Mouse (Mus musculus) MEL (cell line): ENCODE results near the gene Klhl3. TPM values are rescaled to one million over a fixed set of nuclear protein-coding genes. Genes with fewer than 3 reads are reported as not detected.
A peak's percentile ranks its signal among the peaks of the same experiment; 100 is the strongest.

Source experiments
- DNase-seq: peaks from one replicate; pipeline ENCODE4 v3.0.0; 2011; ENCODE audit warnings: low read depth, low spot score
- H3K27ac ChIP-seq: 2 replicates; pipeline ENCODE4 v1.5.1; 2012; ENCODE audit warnings: low read depth, mild to moderate bottlenecking, control low read depth, low read length, moderate library complexity; ENCODE audit not compliant: control insufficient read depth
- H3K27me3 ChIP-seq, 2 experiments: fragments of 150-350 bp in 1 of 2; sonication (generic) in 1 of 2; 2 replicates each; pipeline ENCODE4 v1.6.1; 2012; ENCODE audit warnings: low read length in 2 of 2, mild to moderate bottlenecking in 2 of 2, improper control_type of control experiment in 1 of 2, moderate library complexity in 1 of 2; ENCODE audit not compliant: insufficient read depth in 2 of 2, control insufficient read depth in 1 of 2
- H3K36me3 ChIP-seq, 2 experiments: 2 replicates each; pipeline ENCODE4 v1.6.1; 2012 to 2014; ENCODE audit warnings: low read length in 2 of 2, improper control_type of control experiment in 1 of 2, inconsistent platforms in 1 of 2, mild to moderate bottlenecking in 1 of 2; ENCODE audit not compliant: insufficient read depth in 2 of 2, control insufficient read depth in 1 of 2
- H3K4me1 ChIP-seq, 2 experiments: fragments of 150-350 bp in 1 of 2; sonication (generic) in 1 of 2; 2 replicates each; pipeline ENCODE4 v1.6.1; 2012; ENCODE audit warnings: low read length in 2 of 2, improper control_type of control experiment in 1 of 2, mild to moderate bottlenecking in 1 of 2; ENCODE audit not compliant: insufficient read depth in 2 of 2, control insufficient read depth in 1 of 2
- H3K4me3 ChIP-seq, 2 experiments: fragments of 150-350 bp in 1 of 2; sonication (generic) in 1 of 2; 2 replicates each; pipeline ENCODE4 v1.5.1; 2012; ENCODE audit warnings: low read depth in 2 of 2, low read length in 2 of 2, mild to moderate bottlenecking in 2 of 2, moderate library complexity in 2 of 2, control low read depth in 1 of 2, improper control_type of control experiment in 1 of 2; ENCODE audit not compliant: control insufficient read depth in 1 of 2, insufficient read depth in 1 of 2
- H3K79me2 ChIP-seq: 2 replicates; pipeline ENCODE4 v1.6.1; 2012; ENCODE audit warnings: mild to moderate bottlenecking, low read length, moderate library complexity; ENCODE audit not compliant: control insufficient read depth, poor library complexity, insufficient read depth
- H3K9ac ChIP-seq: 2 replicates; pipeline ENCODE4 v1.6.1; 2012; ENCODE audit warnings: low read depth, mild to moderate bottlenecking, control low read depth, low read length, moderate library complexity; ENCODE audit not compliant: control insufficient read depth, poor library complexity, severe bottlenecking
- H3K9me3 ChIP-seq: fragments of 150-350 bp; sonication (generic); replicated peaks from 2 replicates; pipeline ENCODE4 v1.6.1; 2012; ENCODE audit warnings: mild to moderate bottlenecking, low read length, improper control_type of control experiment, moderate library complexity; ENCODE audit not compliant: insufficient read depth
- CTCF ChIP-seq, 3 experiments: IDR thresholded peaks in 2 of 3; conservative IDR thresholded peaks in 1 of 3; 2 replicates each; pipeline ENCODE4 v1.5.1; 2011 to 2012; ENCODE audit warnings: low read length in 3 of 3, low read depth in 2 of 3, mild to moderate bottlenecking in 2 of 3, improper control_type of control experiment in 1 of 3, inconsistent platforms in 1 of 3, mixed read lengths in 1 of 3, moderate library complexity in 1 of 3; ENCODE audit not compliant: control insufficient read depth in 1 of 3, insufficient read depth in 1 of 3, poor library complexity in 1 of 3, severe bottlenecking in 1 of 3
- ETS1 ChIP-seq: IDR thresholded peaks from 2 replicates; pipeline ENCODE4 v1.6.1; 2012; ENCODE audit warnings: low read depth, mild to moderate bottlenecking, inconsistent platforms, low read length, improper control_type of control experiment, moderate library complexity
- GATA1 ChIP-seq: IDR thresholded peaks from 2 replicates; pipeline ENCODE4 v1.6.1; 2011; ENCODE audit warnings: low read depth, low read length, improper control_type of control experiment
- JUND ChIP-seq: IDR thresholded peaks from 2 replicates; pipeline ENCODE4 v1.6.1; 2011; ENCODE audit warnings: low read depth, mild to moderate bottlenecking, improper control_type of control experiment, low read length
- MAFK ChIP-seq: IDR thresholded peaks from 2 replicates; pipeline ENCODE4 v1.6.1; 2011; ENCODE audit warnings: low read depth, mild to moderate bottlenecking, low read length, improper control_type of control experiment, borderline replicate concordance
- MAZ ChIP-seq: IDR thresholded peaks from 2 replicates; pipeline ENCODE4 v1.6.1; 2012; ENCODE audit warnings: low read depth, mild to moderate bottlenecking, inconsistent platforms, low read length, improper control_type of control experiment
- MEF2A ChIP-seq: IDR thresholded peaks from 2 replicates; pipeline ENCODE4 v1.6.1; 2014; ENCODE audit warnings: low read depth, mild to moderate bottlenecking, inconsistent platforms, low read length, improper control_type of control experiment; ENCODE audit not compliant: poor library complexity, insufficient replicate concordance, severe bottlenecking; ENCODE audit errors: extremely low read depth
- MYC ChIP-seq: IDR thresholded peaks from 2 replicates; pipeline ENCODE4 v1.6.1; 2011; ENCODE audit warnings: low read depth, mild to moderate bottlenecking, low read length, improper control_type of control experiment, moderate library complexity
- POLR2AphosphoS2 ChIP-seq: IDR thresholded peaks from 2 replicates; pipeline ENCODE4 v1.6.1; 2011; ENCODE audit warnings: low read length, improper control_type of control experiment
- RAD21 ChIP-seq: IDR thresholded peaks from 2 replicates; pipeline ENCODE4 v1.6.1; 2011; ENCODE audit warnings: mild to moderate bottlenecking, low read depth, low read length, improper control_type of control experiment
- SMC3 ChIP-seq: IDR thresholded peaks from 2 replicates; pipeline ENCODE4 v1.6.1; 2011; ENCODE audit warnings: low read depth, low read length, improper control_type of control experiment
- TBP ChIP-seq: IDR thresholded peaks from 2 replicates; pipeline ENCODE4 v1.8.0; 2011; ENCODE audit warnings: low read depth, low read length, improper control_type of control experiment
- TCF12 ChIP-seq: IDR thresholded peaks from 2 replicates; pipeline ENCODE4 v1.6.1; 2014; ENCODE audit warnings: low read depth, mild to moderate bottlenecking, inconsistent platforms, low read length, improper control_type of control experiment, moderate library complexity
- USF2 ChIP-seq, 2 experiments: IDR thresholded peaks; 2 replicates each; pipeline ENCODE4 v1.6.1; 2011 to 2012; ENCODE audit warnings: improper control_type of control experiment in 2 of 2, low read length in 2 of 2, borderline replicate concordance in 1 of 2, inconsistent platforms in 1 of 2, low read depth in 1 of 2, mild to moderate bottlenecking in 1 of 2; ENCODE audit not compliant: insufficient read depth in 1 of 2
- ZKSCAN1 ChIP-seq: IDR thresholded peaks from 2 replicates; pipeline ENCODE4 v1.6.1; 2012; ENCODE audit warnings: low read depth, mild to moderate bottlenecking, inconsistent platforms, low read length, improper control_type of control experiment, moderate library complexity
- ZMIZ1 ChIP-seq: IDR thresholded peaks from 2 replicates; pipeline ENCODE4 v1.6.1; 2012; ENCODE audit warnings: low read depth, mild to moderate bottlenecking, inconsistent platforms, low read length, improper control_type of control experiment, moderate library complexity
- ZNF384 ChIP-seq: IDR thresholded peaks from 2 replicates; pipeline ENCODE4 v1.6.1; 2012; ENCODE audit warnings: low read depth, mild to moderate bottlenecking, inconsistent platforms, low read length, improper control_type of control experiment
- polyA plus RNA-seq, 2 experiments: library from polyadenylated mRNA; stranded (reverse) in 1 of 2; unstranded in 1 of 2; fragments of >175 nt in 1 of 2; fragments of >200 nt in 1 of 2; gene quantifications; 2 replicates each; pipeline versions ENCODE4 v1.2.1 to v1.2.4; 2012; ENCODE audit warnings: low replicate concordance in 2 of 2, low read depth in 1 of 2; ENCODE audit not compliant: insufficient read length in 2 of 2, insufficient read depth in 1 of 2, missing spikeins in 1 of 2
- total RNA-seq: library from RNA; depleted of rRNA; stranded (reverse); fragments of 300-350 nt; gene quantifications from 2 replicates; pipeline ENCODE4 v1.2.3, GENCODE M21; 2012

Gene Klhl3
- total and polyA plus RNA-seq, 3 experiments = 0.01 TPM; not detected in 2

DNA sequence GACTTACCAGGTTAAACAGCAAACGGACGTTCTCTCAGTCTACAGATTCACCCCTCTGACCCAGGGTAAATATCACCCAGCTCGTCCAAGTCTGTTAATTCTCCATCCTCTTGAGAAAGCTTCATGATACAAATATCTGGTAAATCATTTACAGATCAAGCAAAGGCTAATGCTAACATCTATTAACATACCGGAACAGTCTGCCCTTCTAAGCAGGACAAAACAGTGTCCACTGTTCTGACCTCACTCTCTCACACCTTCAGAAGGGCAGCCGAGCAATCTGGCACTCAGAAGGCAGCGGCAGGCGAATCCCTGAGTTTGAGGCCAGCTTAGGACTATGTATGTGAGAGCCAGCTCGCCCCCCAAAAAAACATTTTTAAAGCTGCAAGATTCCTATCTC lies 10.0 kb upstream of the Klhl3 start:
- peak; percentile 11 for DNase-seq
- H3K27ac ChIP-seq = no peak overlapping the region
- H3K79me2 ChIP-seq = peaks cover 27% of the 10 kb centered on the region
- H3K4me1 ChIP-seq = peaks cover 0 to 12% of the 10 kb centered on the region in 2 experiments; a peak in 3 of 4 replicates
- H3K4me3 ChIP-seq = no peak overlapping the region
- H3K9me3 ChIP-seq = no peaks in the 10 kb centered on the region
- H3K27me3 ChIP-seq = no peaks in the 10 kb centered on the region
- H3K9ac ChIP-seq = no peak overlapping the region
- H3K36me3 ChIP-seq = peaks cover 4 to 19% of the 10 kb centered on the region in 2 experiments; a peak in 3 of 4 replicates
- no peak for TF ChIP-seq ETS1

DNA sequence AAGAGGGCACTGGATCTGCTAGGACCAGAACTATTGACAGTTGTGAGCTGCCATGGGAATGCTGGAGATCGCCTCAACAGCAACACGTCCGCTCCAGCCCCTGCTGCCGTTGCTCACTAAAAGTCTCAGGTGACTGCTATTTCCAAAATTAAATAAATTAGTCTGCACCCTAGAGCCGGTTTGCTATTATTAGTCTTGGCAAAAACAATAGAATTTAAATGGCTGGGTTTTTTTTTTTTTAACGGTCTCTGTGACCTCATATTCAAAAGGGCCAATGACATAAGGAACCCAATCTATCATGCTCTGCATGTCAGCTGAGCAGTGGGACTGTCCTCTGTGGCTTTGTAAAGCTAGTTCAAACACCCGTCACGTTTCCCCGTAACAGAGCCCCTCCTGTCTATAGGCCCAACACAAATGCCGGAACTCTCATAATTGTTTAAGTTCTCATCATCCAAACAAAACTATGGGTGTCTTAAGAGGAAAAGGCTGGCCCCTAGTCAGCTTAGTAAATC lies 9.4 kb upstream of the Klhl3 start:
- TF ChIP-seq ZNF384 (0 out of 2 replicates have a peak, but pooled peaks have one; percentile 28), TBP (no peak)
- Histone ChIP-seq H3K9me3 (no peaks in the 10 kb centered on the region), H3K4me1 (peaks cover 0 to 12% of the 10 kb centered on the region in 2 experiments; a peak in 3 of 4 replicates), H3K9ac (no peak overlapping the region), H3K79me2 (peaks cover 21% of the 10 kb centered on the region), H3K27ac (no peak overlapping the region), H3K36me3 (peaks cover 4 to 19% of the 10 kb centered on the region in 2 experiments; a peak in 3 of 4 replicates), H3K27me3 (no peaks in the 10 kb centered on the region), H3K4me3 (no peak overlapping the region)
- no peak for DNase-seq

DNA sequence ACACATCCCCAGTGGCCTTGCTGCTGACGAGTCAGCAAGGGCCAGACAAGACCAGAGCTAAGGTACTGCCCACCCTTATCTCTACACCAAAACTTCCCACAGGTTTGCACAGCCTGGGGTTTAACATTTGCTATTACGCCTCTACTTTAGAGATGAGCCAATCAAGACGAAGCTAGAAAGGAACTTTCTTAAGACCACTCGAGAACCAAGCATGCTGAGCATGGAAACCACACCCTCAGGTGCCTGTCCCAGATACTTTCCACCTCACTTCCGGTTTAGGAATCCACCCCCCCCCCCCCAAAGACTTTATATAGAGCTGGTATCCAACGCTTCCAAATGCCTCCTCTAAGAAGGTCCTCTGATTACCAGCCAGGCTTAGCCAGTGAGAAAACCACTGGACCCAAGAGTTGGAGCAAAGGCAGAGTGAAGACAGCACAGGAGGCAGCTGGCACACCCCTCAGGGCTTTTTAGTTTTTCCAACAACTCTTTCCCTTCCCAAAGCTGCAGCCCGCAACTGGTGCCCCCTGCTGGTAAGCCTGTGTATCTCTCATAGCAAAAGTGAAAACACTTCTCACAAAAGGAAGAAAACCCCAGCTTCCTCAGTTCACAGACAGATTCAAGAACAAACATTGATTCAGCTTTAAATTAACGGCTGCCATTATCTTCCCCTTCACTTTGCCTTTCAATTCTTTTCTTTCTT lies 4.1 kb upstream of the Klhl3 start:
- H3K9ac ChIP-seq = no peak overlapping the region
- H3K4me1 ChIP-seq = peaks cover 0 to 2% of the 10 kb centered on the region in 2 experiments; a peak in 1 of 4 replicates
- no peaks in the 10 kb centered on the region for H3K36me3 ChIP-seq
- TF ChIP-seq SMC3 (peak; percentile 42), CTCF (IDR thresholded peaks at IDR 0.05 in 2 of 3, conservative IDR thresholded peaks at IDR 0.05 in 1 of 3; ENCODE audit: control insufficient read depth in 1 of 3, insufficient read depth in 1 of 3, low read depth in 2 of 3, low read length in 3 of 3, poor library complexity in 1 of 3, severe bottlenecking in 1 of 3) (peak; percentile 53 to 73 (median 62)), RAD21 (peak; percentile 20), MYC (no peak)
- no peaks in the 10 kb centered on the region for H3K79me2 ChIP-seq
- H3K27ac ChIP-seq = no peak overlapping the region
- H3K9me3 ChIP-seq = no peaks in the 10 kb centered on the region
- H3K27me3 ChIP-seq = no peaks in the 10 kb centered on the region
- DNase-seq = peak; percentile 51
- H3K4me3 ChIP-seq = no peak overlapping the region

DNA sequence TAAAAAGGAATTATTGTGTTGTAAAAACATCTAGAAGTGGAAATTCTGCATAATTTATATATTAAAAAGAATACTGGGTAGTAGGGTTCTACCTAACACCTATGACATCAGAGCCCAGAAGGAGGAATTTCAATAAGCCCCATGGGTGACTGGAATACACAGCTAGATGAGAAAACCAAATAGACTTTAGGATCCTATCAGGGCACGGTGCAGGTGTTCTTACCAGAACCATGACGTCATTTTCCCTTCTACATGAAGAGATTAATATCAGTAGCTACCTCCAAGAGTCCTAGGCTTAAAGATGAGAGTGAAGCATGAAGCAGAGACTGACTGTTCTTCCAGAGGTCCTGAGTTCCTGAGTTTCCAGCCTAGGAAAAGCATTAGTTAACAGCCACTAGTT lies 3.4 kb upstream of the Klhl3 start:
- H3K9me3 ChIP-seq = no peaks in the 10 kb centered on the region
- no peak overlapping the region for H3K27ac ChIP-seq
- H3K9ac ChIP-seq = no peak overlapping the region
- no peaks in the 10 kb centered on the region for H3K27me3 ChIP-seq
- H3K4me1 ChIP-seq = peaks cover 0 to 2% of the 10 kb centered on the region in 2 experiments; a peak in 1 of 4 replicates
- DNase-seq = no peak
- H3K4me3 ChIP-seq = no peak overlapping the region
- no peak for TF ChIP-seq GATA1
- TF ChIP-seq ZKSCAN1 = no peak
- TF ChIP-seq USF2 (IDR thresholded peaks at IDR 0.05; ENCODE audit: borderline replicate concordance in 1 of 2, insufficient read depth in 1 of 2, low read depth in 1 of 2, low read length in 2 of 2) = no peak
- TF ChIP-seq MAFK = no peak
- TF ChIP-seq POLR2AphosphoS2 = no peak
- no peak for TF ChIP-seq MAZ
- TF ChIP-seq MEF2A = no peak
- TF ChIP-seq JUND = no peak
- no peak for TF ChIP-seq ZMIZ1
- TF ChIP-seq TCF12 = no peak
- H3K79me2 ChIP-seq = no peaks in the 10 kb centered on the region
- no peaks in the 10 kb centered on the region for H3K36me3 ChIP-seq
